Mouse (Mus musculus): ENCODE results near the gene Lbr.

GRCm38 (mm10) chr1:181877088-181877487 is 34.2 kb upstream of the Lbr start:
- TF ChIP-seq CTCF (IDR thresholded peaks at IDR 0.05; ENCODE audit: insufficient read depth, low read length) (no peak), POLR2A (IDR thresholded peaks at IDR 0.05; ENCODE audit: borderline replicate concordance, extremely low read depth, low read depth, low read length) (no peak)

Data from lung, adult 2 months (tissue).